Mouse (Mus musculus): ENCODE measurements around the gene Focad. TPM values are rescaled to one million over a fixed set of nuclear protein-coding genes. Genes with fewer than 3 reads are reported as not detected.
"Not testable (repeated sequence)": the region's sequence is repeated elsewhere in the genome, so short reads cannot be mapped to it uniquely, and the experiment has no call there.

Focad gene
- total RNA-seq, 2 experiments from 2014 or later, result 43.5 to 50.1 TPM

- no peak for DNase-seq (ENCODE audit: extremely low spot score in 1 of 2, low spot score in 2 of 2)
- intact Hi-C loops (cut with DNase I), result no loop called here
Observed at GRCm38 (mm10) chr4:88338130-88338529, 243.7 kb downstream of the Focad start.

GRCm38 (mm10) chr4:88344468-88344867 is 250.0 kb downstream of the Focad start:
- intact Hi-C loops (cut with DNase I), result no loop called here
- DNase-seq (ENCODE audit: extremely low spot score in 1 of 2, low spot score in 2 of 2), result peak; percentile 18 to 20

- no peak for DNase-seq (ENCODE audit: extremely low spot score in 1 of 2, low spot score in 2 of 2)
- intact Hi-C loops (cut with DNase I), result no loop called here
Observed at GRCm38 (mm10) chr4:88345065-88345464, 250.6 kb downstream of the Focad start.

DNA sequence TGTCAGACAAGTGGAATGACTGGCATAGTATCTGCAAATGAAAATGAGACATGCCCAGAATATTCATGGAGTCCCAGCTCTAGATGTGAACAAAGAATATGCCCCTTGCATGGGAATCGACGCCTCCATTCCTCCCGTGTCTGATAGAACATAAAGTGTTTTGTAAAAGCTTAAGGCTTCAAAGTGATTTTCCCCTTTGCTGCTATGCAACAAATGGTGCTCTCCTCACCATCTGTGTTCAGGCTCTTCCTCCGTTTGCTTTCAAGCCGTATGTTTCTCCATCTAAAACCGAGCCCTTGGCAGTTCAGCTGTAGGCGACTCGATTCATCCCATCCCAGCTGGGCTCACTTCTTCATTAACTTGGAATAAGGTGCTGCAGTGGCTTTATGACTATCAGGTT is 251.5 kb downstream of the Focad start:
- intact Hi-C loops (cut with DNase I), result no loop called here
- DNase-seq (ENCODE audit: extremely low spot score in 1 of 2, low spot score in 2 of 2), result peak in 1 of 2 experiments; percentile 20

GRCm38 (mm10) chr4:88350910-88351309 is 256.5 kb downstream of the Focad start:
- intact Hi-C loops (cut with DNase I), result loop anchor here (2.0 to 5.0 kb wide), 4 partner anchors 44 to 984 kb away; no protein-coding TSS in a partner anchor
- DNase-seq (ENCODE audit: extremely low spot score in 1 of 2, low spot score in 2 of 2), result peak; percentile 48 to 81

- intact Hi-C loops (cut with DNase I), result no loop called here
- DNase-seq (ENCODE audit: extremely low spot score in 1 of 2, low spot score in 2 of 2), result peak in 1 of 2 experiments; percentile 33
Observed at GRCm38 (mm10) chr4:88356652-88357051, 262.2 kb downstream of the Focad start.

GRCm38 (mm10) chr4:88357431-88357830 is 263.0 kb downstream of the Focad start:
- intact Hi-C loops (cut with DNase I), result no loop called here
- no peak for DNase-seq (ENCODE audit: extremely low spot score in 1 of 2, low spot score in 2 of 2)

GRCm38 (mm10) chr4:88369951-88370350 is 275.5 kb downstream of the Focad start:
- intact Hi-C loops (cut with DNase I), result no loop called here

GRCm38 (mm10) chr4:88370819-88371218 is 276.4 kb downstream of the Focad start:
- DNase-seq (ENCODE audit: extremely low spot score in 1 of 2, low spot score in 2 of 2), result no peak
- intact Hi-C loops (cut with DNase I), result no loop called here

More at GRCm38 (mm10) chr4:88369951-88370350, 275.5 kb downstream of the Focad start:
- DNase-seq (ENCODE audit: extremely low spot score in 1 of 2, low spot score in 2 of 2), result no peak

GRCm38 (mm10) chr4:88372293-88373224 is 278.1 kb downstream of the Focad start:
- DNase-seq (ENCODE audit: extremely low spot score in 1 of 2, low spot score in 2 of 2), result no peak
- intact Hi-C loops (cut with DNase I), result no loop called here

DNA sequence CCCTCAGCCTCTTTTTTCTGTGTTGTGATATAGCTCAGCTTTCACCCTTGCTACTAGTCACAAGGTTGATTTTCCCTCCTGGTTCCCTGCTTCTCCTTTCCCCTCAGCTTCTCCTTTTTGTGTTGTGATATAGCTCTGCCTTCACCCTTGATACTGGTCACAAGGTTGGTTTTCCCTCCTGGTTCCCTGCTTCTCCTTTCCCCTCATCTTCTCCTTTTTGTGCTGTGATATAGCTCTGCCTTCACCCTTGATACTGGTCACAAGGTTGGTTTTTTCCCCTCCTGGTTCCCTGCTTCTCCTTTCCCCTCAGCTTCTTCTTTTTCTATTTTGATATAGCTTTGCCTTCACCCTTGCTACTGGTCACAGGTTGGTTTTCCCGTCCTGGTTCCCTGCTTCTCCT is 295.6 kb downstream of the Focad start:
- no peak for DNase-seq (ENCODE audit: extremely low spot score in 1 of 2, low spot score in 2 of 2)
- intact Hi-C loops (cut with DNase I), result no loop called here

- DNase-seq (ENCODE audit: extremely low spot score in 1 of 2, low spot score in 2 of 2); intact Hi-C loops (cut with DNase I): not testable (repeated sequence)
Observed at GRCm38 (mm10) chr4:88390596-88390995, 296.2 kb downstream of the Focad start.

DNA sequence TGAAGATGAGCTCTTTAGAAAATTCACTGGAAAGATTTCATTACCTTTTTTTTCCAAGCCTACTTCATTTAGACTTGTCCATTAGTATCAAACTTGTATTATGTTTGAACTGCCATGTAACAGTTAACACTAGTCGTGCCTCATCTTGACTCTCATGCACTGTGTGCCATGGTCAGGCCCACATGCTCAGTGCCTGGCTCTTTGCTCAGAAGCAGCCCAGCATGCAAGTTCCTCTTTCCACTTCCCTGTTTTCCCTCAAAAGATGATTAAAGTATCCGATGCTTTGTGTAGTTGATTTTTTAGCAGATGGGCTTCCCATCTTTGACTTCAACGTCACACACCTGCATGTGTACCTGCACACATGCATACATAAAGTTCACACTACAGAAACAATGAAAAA is 301.3 kb downstream of the Focad start:
- intact Hi-C loops (cut with DNase I), result no loop called here
- DNase-seq (ENCODE audit: extremely low spot score in 1 of 2, low spot score in 2 of 2), result no peak

GRCm38 (mm10) chr4:88396995-88397521 is 302.6 kb downstream of the Focad start:
- no peak for DNase-seq (ENCODE audit: extremely low spot score in 1 of 2, low spot score in 2 of 2)

DNA sequence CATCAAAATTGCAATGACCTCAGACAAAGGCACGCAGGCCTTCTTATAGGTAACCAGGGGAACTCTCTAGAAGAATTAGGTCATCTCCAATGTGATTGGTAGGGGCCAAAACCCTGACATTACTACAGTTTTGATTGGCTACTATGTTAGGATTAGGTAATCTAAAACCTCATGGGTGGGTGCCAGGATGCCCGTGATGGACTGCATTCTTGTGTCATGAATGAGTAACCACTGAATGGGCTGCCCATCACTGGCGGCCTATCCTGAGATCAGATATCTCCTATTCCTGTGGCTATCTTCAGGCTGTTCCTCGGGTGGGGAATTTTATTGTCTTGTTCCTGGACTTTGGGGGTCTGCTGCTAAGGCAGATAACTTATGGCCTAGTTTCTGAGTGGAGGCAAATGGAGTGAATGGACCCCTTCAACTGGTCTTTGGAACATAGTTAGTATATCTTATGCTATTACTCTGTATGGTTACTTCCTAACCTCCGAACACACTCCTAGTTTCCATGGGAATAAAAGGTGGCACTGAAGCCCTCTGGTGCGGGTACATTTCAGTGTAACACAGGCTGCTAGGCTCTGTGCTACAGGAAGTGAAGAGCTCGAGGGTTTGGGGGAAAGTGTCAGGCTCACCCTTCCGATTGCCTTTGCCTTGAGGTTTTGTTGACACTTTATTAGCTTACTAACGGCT is 306.0 kb downstream of the Focad start:
- no peak for DNase-seq (ENCODE audit: extremely low spot score in 1 of 2, low spot score in 2 of 2)
- intact Hi-C loops (cut with DNase I), result no loop called here

More at GRCm38 (mm10) chr4:88396995-88397521, 302.6 kb downstream of the Focad start:
- intact Hi-C loops (cut with DNase I), result no loop called here

GRCm38 (mm10) chr4:88400992-88401313 is 306.5 kb downstream of the Focad start:
- intact Hi-C loops (cut with DNase I), result no loop called here

DNA sequence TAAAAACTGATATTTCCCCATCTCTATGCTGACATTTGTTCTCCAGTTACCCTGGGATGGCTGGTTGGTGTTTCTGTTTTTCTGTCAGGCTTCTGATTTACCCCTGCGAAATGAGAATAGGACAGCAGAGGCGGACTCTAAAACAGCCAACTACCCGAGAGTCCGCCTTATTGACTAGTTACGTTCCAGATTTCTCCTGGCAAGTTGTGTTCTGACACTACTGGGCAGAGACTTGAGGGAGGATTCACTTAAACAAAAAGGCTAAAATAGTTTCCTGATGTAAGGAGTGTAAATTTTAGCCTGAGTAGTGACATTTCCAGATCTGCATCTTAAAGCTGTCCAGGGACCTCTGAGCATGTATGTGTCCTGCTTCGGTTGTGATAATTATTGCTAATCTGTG is 308.5 kb downstream of the Focad start:
- no peak for DNase-seq (ENCODE audit: extremely low spot score in 1 of 2, low spot score in 2 of 2)
- intact Hi-C loops (cut with DNase I), result no loop called here

More at GRCm38 (mm10) chr4:88400992-88401313, 306.5 kb downstream of the Focad start:
- no peak for DNase-seq (ENCODE audit: extremely low spot score in 1 of 2, low spot score in 2 of 2)

- peak; percentile 46 to 67 for DNase-seq (ENCODE audit: extremely low spot score in 1 of 2, low spot score in 2 of 2)
- intact Hi-C loops (cut with DNase I), result no loop called here
Observed at GRCm38 (mm10) chr4:88406887-88407696, 312.7 kb downstream of the Focad start.

GRCm38 (mm10) chr4:88409279-88409678 is 314.9 kb downstream of the Focad start:
- intact Hi-C loops (cut with DNase I), result no loop called here
- no peak for DNase-seq (ENCODE audit: extremely low spot score in 1 of 2, low spot score in 2 of 2)

All from left cerebral cortex, postnatal 10 days (tissue).